Mouse (Mus musculus): ENCODE results near the gene Eif2b3. TPM values are rescaled to one million over a fixed set of nuclear protein-coding genes. Genes with fewer than 3 reads are reported as not detected.

Eif2b3 gene
- polyA plus RNA-seq, 1 experiment from 2014 or later: 53.2 TPM

GRCm38 (mm10) chr4:117109330-117109729 lies 90.1 kb downstream of the Eif2b3 start:
- H3K36me3 ChIP-seq (ENCODE audit: control insufficient read depth, insufficient read depth, low read length): peaks cover 60% of the 10 kb centered on the region
- H3K4me3 ChIP-seq (ENCODE audit: low read length): no peak overlapping the region
- no peaks in the 10 kb centered on the region for H3K27me3 ChIP-seq (ENCODE audit: control insufficient read depth, insufficient read depth, low read length)
- 96% methylated on average over 25 of the region's 25 CpGs for WGBS
- no peak overlapping the region for H3K27ac ChIP-seq (ENCODE audit: low read depth, low read length)
- no peak for ATAC-seq (ENCODE audit: low FRiP score, low TSS enrichment)
- no peak overlapping the region for H3K4me2 ChIP-seq (replicated peaks; ENCODE audit: low read depth, low read length)
- H3K9ac ChIP-seq (ENCODE audit: low read depth, low read length): no peak overlapping the region
- peaks cover 13% of the 10 kb centered on the region; the same call in 1 of the 2 replicates for H3K4me1 ChIP-seq (ENCODE audit: control insufficient read depth, insufficient read depth, low read length)
- no peaks in the 10 kb centered on the region for H3K9me3 ChIP-seq (ENCODE audit: control insufficient read depth, low read length)

GRCm38 (mm10) chr4:117110249-117110648 lies 91.0 kb downstream of the Eif2b3 start:
- no peak overlapping the region for H3K27ac ChIP-seq (ENCODE audit: low read depth, low read length)
- no peak overlapping the region for H3K4me3 ChIP-seq (ENCODE audit: low read length)
- peaks cover 4% of the 10 kb centered on the region; the same call in 1 of the 2 replicates for H3K4me1 ChIP-seq (ENCODE audit: control insufficient read depth, insufficient read depth, low read length)
- H3K36me3 ChIP-seq (ENCODE audit: control insufficient read depth, insufficient read depth, low read length): peaks cover 67% of the 10 kb centered on the region
- no peak overlapping the region for H3K4me2 ChIP-seq (replicated peaks; ENCODE audit: low read depth, low read length)
- ATAC-seq (ENCODE audit: low FRiP score, low TSS enrichment): no peak
- no peaks in the 10 kb centered on the region for H3K9me3 ChIP-seq (ENCODE audit: control insufficient read depth, low read length)
- H3K9ac ChIP-seq (ENCODE audit: low read depth, low read length): no peak overlapping the region
- 88% methylated on average over 13 of the region's 13 CpGs for WGBS
- no peaks in the 10 kb centered on the region for H3K27me3 ChIP-seq (ENCODE audit: control insufficient read depth, insufficient read depth, low read length)

- Histone ChIP-seq H3K4me3 (ENCODE audit: low read length) (no peak overlapping the region), H3K9me3 (ENCODE audit: control insufficient read depth, low read length) (no peaks in the 10 kb centered on the region), H3K4me2 (replicated peaks; ENCODE audit: low read depth, low read length) (no peak overlapping the region), H3K9ac (ENCODE audit: low read depth, low read length) (no peak overlapping the region), H3K36me3 (ENCODE audit: control insufficient read depth, insufficient read depth, low read length) (peaks cover 69% of the 10 kb centered on the region), H3K27ac (ENCODE audit: low read depth, low read length) (no peak overlapping the region), H3K27me3 (ENCODE audit: control insufficient read depth, insufficient read depth, low read length) (no peaks in the 10 kb centered on the region), H3K4me1 (ENCODE audit: control insufficient read depth, insufficient read depth, low read length) (no peaks in the 10 kb centered on the region)
- WGBS: 92% methylated on average over 11 of the region's 11 CpGs
- ATAC-seq (ENCODE audit: low FRiP score, low TSS enrichment): no peak
Measured at GRCm38 (mm10) chr4:117110985-117111384, 91.8 kb downstream of the Eif2b3 start.

GRCm38 (mm10) chr4:117113237-117113636 lies 94.0 kb downstream of the Eif2b3 start:
- no peak overlapping the region for H3K9ac ChIP-seq (ENCODE audit: low read depth, low read length)
- no peak overlapping the region for H3K4me2 ChIP-seq (replicated peaks; ENCODE audit: low read depth, low read length)
- no peaks in the 10 kb centered on the region for H3K9me3 ChIP-seq (ENCODE audit: control insufficient read depth, low read length)
- WGBS: 92% methylated on average over 1 of the region's 1 CpGs
- peaks cover 58% of the 10 kb centered on the region for H3K36me3 ChIP-seq (ENCODE audit: control insufficient read depth, insufficient read depth, low read length)
- no peak overlapping the region for H3K27ac ChIP-seq (ENCODE audit: low read depth, low read length)
- H3K27me3 ChIP-seq (ENCODE audit: control insufficient read depth, insufficient read depth, low read length): no peaks in the 10 kb centered on the region
- no peak for ATAC-seq (ENCODE audit: low FRiP score, low TSS enrichment)
- no peak overlapping the region for H3K4me3 ChIP-seq (ENCODE audit: low read length)
- no peaks in the 10 kb centered on the region for H3K4me1 ChIP-seq (ENCODE audit: control insufficient read depth, insufficient read depth, low read length)

- Histone ChIP-seq H3K9ac (ENCODE audit: low read depth, low read length) (no peak overlapping the region), H3K27me3 (ENCODE audit: control insufficient read depth, insufficient read depth, low read length) (no peaks in the 10 kb centered on the region), H3K4me3 (ENCODE audit: low read length) (no peak overlapping the region), H3K36me3 (ENCODE audit: control insufficient read depth, insufficient read depth, low read length) (peaks cover 35% of the 10 kb centered on the region), H3K9me3 (ENCODE audit: control insufficient read depth, low read length) (no peaks in the 10 kb centered on the region), H3K4me1 (ENCODE audit: control insufficient read depth, insufficient read depth, low read length) (0 out of 2 replicates have a peak, but pooled peaks cover 5% of the 10 kb centered on the region), H3K27ac (ENCODE audit: low read depth, low read length) (no peak overlapping the region), H3K4me2 (replicated peaks; ENCODE audit: low read depth, low read length) (no peak overlapping the region)
- 88% methylated on average over 5 of the region's 5 CpGs for WGBS
- no peak for ATAC-seq (ENCODE audit: low FRiP score, low TSS enrichment)
Measured at GRCm38 (mm10) chr4:117115592-117115991, 96.4 kb downstream of the Eif2b3 start.

- H3K9ac ChIP-seq (ENCODE audit: low read depth, low read length): no peak overlapping the region
- H3K4me1 ChIP-seq (ENCODE audit: control insufficient read depth, insufficient read depth, low read length): 0 out of 2 replicates have a peak, but pooled peaks cover 5% of the 10 kb centered on the region
- H3K27me3 ChIP-seq (ENCODE audit: control insufficient read depth, insufficient read depth, low read length): no peaks in the 10 kb centered on the region
- ATAC-seq (ENCODE audit: low FRiP score, low TSS enrichment): no peak
- H3K36me3 ChIP-seq (ENCODE audit: control insufficient read depth, insufficient read depth, low read length): peaks cover 19% of the 10 kb centered on the region
- H3K9me3 ChIP-seq (ENCODE audit: control insufficient read depth, low read length): no peaks in the 10 kb centered on the region
- no peak overlapping the region for H3K27ac ChIP-seq (ENCODE audit: low read depth, low read length)
- H3K4me3 ChIP-seq (ENCODE audit: low read length): no peak overlapping the region
- WGBS: 93% methylated on average over 7 of the region's 7 CpGs
- no peak overlapping the region for H3K4me2 ChIP-seq (replicated peaks; ENCODE audit: low read depth, low read length)
Measured at GRCm38 (mm10) chr4:117117931-117118330, 98.7 kb downstream of the Eif2b3 start.

- Histone ChIP-seq H3K27me3 (ENCODE audit: control insufficient read depth, insufficient read depth, low read length) (no peaks in the 10 kb centered on the region), H3K36me3 (ENCODE audit: control insufficient read depth, insufficient read depth, low read length) (peaks cover 8% of the 10 kb centered on the region), H3K4me1 (ENCODE audit: control insufficient read depth, insufficient read depth, low read length) (peaks cover 9% of the 10 kb centered on the region), H3K27ac (ENCODE audit: low read depth, low read length) (peak overlapping the region; percentile 90; the same call in 1 of the 2 replicates), H3K9ac (ENCODE audit: low read depth, low read length) (peak overlapping the region; percentile 67; the same call in 1 of the 2 replicates), H3K9me3 (ENCODE audit: control insufficient read depth, low read length) (no peaks in the 10 kb centered on the region), H3K4me2 (replicated peaks; ENCODE audit: low read depth, low read length) (peak overlapping the region; percentile 85), H3K4me3 (ENCODE audit: low read length) (peak overlapping the region; percentile 67)
- WGBS: 75% methylated on average over 5 of the region's 5 CpGs
- ATAC-seq (ENCODE audit: low FRiP score, low TSS enrichment): no peak
Measured at GRCm38 (mm10) chr4:117119636-117120035, 100.4 kb downstream of the Eif2b3 start.

GRCm38 (mm10) chr4:117120052-117120444 lies 100.8 kb downstream of the Eif2b3 start:
- H3K9me3 ChIP-seq (ENCODE audit: control insufficient read depth, low read length): no peaks in the 10 kb centered on the region
- peak overlapping the region; percentile 85 for H3K4me2 ChIP-seq (replicated peaks; ENCODE audit: low read depth, low read length)
- peak overlapping the region; percentile 67 for H3K4me3 ChIP-seq (ENCODE audit: low read length)
- peaks cover 4% of the 10 kb centered on the region; the same call in 1 of the 2 replicates for H3K36me3 ChIP-seq (ENCODE audit: control insufficient read depth, insufficient read depth, low read length)
- WGBS: 6% methylated on average over 10 of the region's 10 CpGs
- ATAC-seq (ENCODE audit: low FRiP score, low TSS enrichment): peak; percentile 6; the same call in 1 of the 2 replicates
- H3K4me1 ChIP-seq (ENCODE audit: control insufficient read depth, insufficient read depth, low read length): peaks cover 13% of the 10 kb centered on the region
- peak overlapping the region; percentile 90 for H3K27ac ChIP-seq (ENCODE audit: low read depth, low read length)
- H3K27me3 ChIP-seq (ENCODE audit: control insufficient read depth, insufficient read depth, low read length): no peaks in the 10 kb centered on the region
- peak overlapping the region; percentile 67 for H3K9ac ChIP-seq (ENCODE audit: low read depth, low read length)

GRCm38 (mm10) chr4:117120445-117121414 lies 101.5 kb downstream of the Eif2b3 start:
- under 1% methylated on average over 69 of the region's 69 CpGs for WGBS
- peak; percentile 94 for ATAC-seq (ENCODE audit: low FRiP score, low TSS enrichment)

More at GRCm38 (mm10) chr4:117120445-117121414, 101.5 kb downstream of the Eif2b3 start:
- peaks cover 20% of the 10 kb centered on the region for H3K4me1 ChIP-seq (ENCODE audit: control insufficient read depth, insufficient read depth, low read length)
- H3K27me3 ChIP-seq (ENCODE audit: control insufficient read depth, insufficient read depth, low read length): no peaks in the 10 kb centered on the region
- H3K9me3 ChIP-seq (ENCODE audit: control insufficient read depth, low read length): no peaks in the 10 kb centered on the region
- H3K27ac ChIP-seq (ENCODE audit: low read depth, low read length): peak overlapping the region; percentile 90
- peak overlapping the region; percentile 67 for H3K4me3 ChIP-seq (ENCODE audit: low read length)
- peak overlapping the region; percentile 72 for H3K9ac ChIP-seq (ENCODE audit: low read depth, low read length)
- H3K4me2 ChIP-seq (replicated peaks; ENCODE audit: low read depth, low read length): peak overlapping the region; percentile 85
- H3K36me3 ChIP-seq (ENCODE audit: control insufficient read depth, insufficient read depth, low read length): no peaks in the 10 kb centered on the region; the same call in 1 of the 2 replicates

All from kidney, embryonic 14.5 days (tissue).